Mouse (Mus musculus) layer of hippocampus, adult 8-10 months (tissue): Measurements from ENCODE around the gene Ydjc. TPM values are rescaled to one million over a fixed set of nuclear protein-coding genes. Genes with fewer than 3 reads are reported as not detected.

Source experiments
- microRNA-seq, 2 experiments: library from miRNA; unstranded; fragments of <30 nt; microRNA quantifications; one replicate each; pipeline ENCODE4 v1.2.0; 2022
- total RNA-seq, 4 experiments: library from RNA; stranded (reverse); gene quantifications; 2 replicates each; pipeline ENCODE4 v1.2.4; 2022

Ydjc gene
- total RNA-seq, 4 experiments from 2014 or later: 23.2 to 31.9 (median 25.8) TPM

Small RNA genes lying within 50 kb of the gene (microRNA-seq; reads per million reads assigned to microRNA genes)
- 69.2 to 76.3 reads per million in 2 experiments for gene Mir130b
- 0.32 to 1.5 reads per million in 2 experiments for gene Mir301b

Other genes with a start within 250 kb of the Ydjc start
- 10 to 100 TPM; 46.5 to 59.4 (median 51.9) TPM for gene Ppm1f, start 248.2 kb upstream of the Ydjc start, total RNA-seq
- 100 to 1,000 TPM; 461 to 545 (median 499) TPM for gene Mapk1, start 161.2 kb upstream of the Ydjc start, total RNA-seq
- gene Ypel1, start 74.9 kb upstream of the Ydjc start, total RNA-seq: 10 to 100 TPM; 27.9 to 36.5 (median 29.8) TPM
- gene Ppil2, start 33.4 kb upstream of the Ydjc start, total RNA-seq: 100 to 1,000 TPM in 2 of 4 experiments, 10 to 100 TPM in 2; 85.7 to 105 (median 98.4) TPM
- 1 to 10 TPM in 1 of 4 experiments, under 1 TPM in 3; 0.68 to 1.2 (median 0.94) TPM for gene 2610318N02Rik, start 19.5 kb upstream of the Ydjc start, total RNA-seq
- gene Sdf2l1, start 12.2 kb upstream of the Ydjc start, total RNA-seq: 10 to 100 TPM; 25.6 to 40.2 (median 33.6) TPM
- gene Ccdc116, start 2.6 kb downstream of the Ydjc start, total RNA-seq: 1 to 10 TPM in 3 of 4 experiments, under 1 TPM in 1; 0.71 to 2.4 (median 1.6) TPM
- gene Ube2l3, start 58.0 kb downstream of the Ydjc start, total RNA-seq: 100 to 1,000 TPM; 126 to 157 (median 142) TPM
- gene Rimbp3, start 64.0 kb downstream of the Ydjc start, total RNA-seq: 1 to 10 TPM; 2.8 to 3.8 (median 3.5) TPM
- gene Hic2, start 89.0 kb downstream of the Ydjc start, total RNA-seq: 1 to 10 TPM; 4.1 to 7.2 (median 6.5) TPM
- 100 to 1,000 TPM in 2 of 4 experiments, 10 to 100 TPM in 2; 85.5 to 112 (median 94.2) TPM for gene Tmem191c, start 131.5 kb downstream of the Ydjc start, total RNA-seq
- 1 to 10 TPM; 1.6 to 2.6 (median 2.2) TPM for gene Serpind1, start 186.8 kb downstream of the Ydjc start, total RNA-seq